Mouse (Mus musculus) testis, postnatal 10 days (tissue): ENCODE measurements around the gene Anxa11.
A peak's percentile ranks its signal among the peaks of the same experiment; 100 is the strongest.
"Not testable (repeated sequence)": the region's sequence is repeated elsewhere in the genome, so short reads cannot be mapped to it uniquely, and the experiment has no call there.

Source experiments
- DNase-seq: peaks from one replicate; pipeline ENCODE4 v3.0.0; 2021; ENCODE audit warnings: low spot score

Anxa11 gene

DNA sequence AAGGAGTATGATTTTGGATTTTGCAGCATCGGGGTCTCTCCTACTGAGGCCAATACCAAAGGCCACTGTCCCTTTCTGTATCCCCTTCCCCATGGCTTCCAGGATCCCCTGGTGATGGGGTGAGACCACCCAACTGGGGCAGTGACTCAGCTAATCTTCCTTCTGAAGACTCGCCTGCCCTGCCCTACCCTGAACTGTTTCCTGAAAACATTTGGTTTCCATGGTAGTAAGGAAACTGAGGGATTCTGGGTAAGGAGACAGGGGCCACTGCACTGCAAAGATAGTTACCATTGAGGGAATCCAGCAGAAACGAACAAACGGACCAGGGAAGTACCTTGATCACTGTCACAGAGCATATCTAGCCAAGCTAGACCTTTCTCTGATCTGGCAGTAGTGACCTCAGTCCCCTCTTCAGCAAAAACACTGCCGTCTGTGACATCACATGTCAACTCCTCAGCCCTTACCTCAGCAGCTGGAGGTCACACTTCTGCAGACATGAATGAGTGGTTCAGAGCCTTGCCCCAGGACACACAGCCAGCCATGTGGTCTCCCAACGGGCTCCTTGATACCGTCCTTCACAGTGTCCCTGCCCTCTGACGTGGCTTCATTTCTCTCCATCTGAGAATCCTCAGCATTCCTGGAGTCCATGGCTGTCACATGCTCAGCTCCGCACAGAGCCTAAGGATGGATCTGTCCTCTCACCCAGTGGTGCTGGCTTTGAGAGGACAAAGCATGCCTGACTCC is 27.4 kb downstream of the Anxa11 start:
- DNase-seq, result no peak

DNA sequence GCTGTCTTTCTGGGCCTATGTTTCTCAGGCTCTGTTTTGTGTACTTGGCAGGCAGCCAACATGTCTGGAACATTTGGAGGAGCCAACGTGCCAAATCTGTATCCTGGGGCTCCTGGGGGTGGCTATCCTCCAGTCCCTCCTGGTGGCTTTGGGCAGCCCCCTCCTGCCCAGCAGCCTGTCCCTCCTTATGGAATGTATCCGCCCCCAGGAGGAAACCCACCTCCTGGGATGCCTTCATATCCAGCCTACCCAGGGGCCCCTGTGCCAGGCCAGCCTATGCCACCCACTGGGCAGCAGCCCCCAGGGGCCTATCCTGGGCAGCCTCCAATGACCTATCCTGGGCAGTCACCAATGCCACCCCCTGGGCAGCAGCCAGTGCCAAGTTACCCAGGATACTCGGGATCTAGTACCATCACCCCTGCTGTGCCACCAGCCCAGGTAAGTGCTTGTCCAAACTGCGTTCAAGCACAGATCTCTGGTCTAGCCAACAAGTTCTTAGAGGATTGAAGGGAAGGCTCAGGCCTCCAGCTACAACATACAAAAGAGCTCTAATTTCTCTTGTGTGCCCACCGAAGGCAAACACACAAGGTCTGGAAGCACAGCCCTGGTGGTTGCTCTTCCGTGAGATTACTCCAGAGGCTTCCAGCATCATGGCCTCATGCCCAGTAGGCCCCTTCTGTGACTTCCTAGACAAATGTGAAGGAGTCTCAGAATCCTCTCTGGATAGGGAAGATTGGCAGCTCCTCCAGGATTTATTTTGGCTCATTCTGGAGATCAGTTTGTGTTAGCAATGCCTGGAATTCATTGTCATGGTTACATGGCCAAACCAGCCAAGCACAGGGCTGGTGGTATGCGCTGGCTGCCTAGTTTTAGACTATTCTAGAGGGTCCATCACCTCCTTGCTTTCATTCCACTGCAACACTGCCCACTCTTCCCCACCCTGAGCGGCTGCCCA is 30.8 kb downstream of the Anxa11 start:
- DNase-seq, result peak; percentile 69

DNA sequence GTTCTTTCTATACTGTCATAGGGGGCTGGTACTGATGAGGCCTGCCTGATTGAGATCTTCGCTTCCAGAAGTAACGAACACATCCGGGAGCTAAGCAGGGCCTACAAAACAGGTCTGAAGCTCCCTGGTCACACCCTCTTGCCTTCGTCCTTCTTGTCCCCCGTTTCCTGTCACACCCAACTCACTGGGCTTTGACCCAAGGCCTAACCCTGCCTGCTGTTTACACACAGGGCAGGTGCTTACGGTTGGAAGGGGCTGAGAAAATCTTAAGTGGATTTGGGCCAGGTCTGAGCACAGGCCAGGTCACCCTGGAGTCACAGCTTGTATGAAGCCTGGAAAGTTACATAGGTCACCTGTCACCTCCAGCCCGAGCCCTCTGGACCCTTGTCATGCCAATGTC is 34.7 kb downstream of the Anxa11 start:
- not testable (repeated sequence) for DNase-seq

DNA sequence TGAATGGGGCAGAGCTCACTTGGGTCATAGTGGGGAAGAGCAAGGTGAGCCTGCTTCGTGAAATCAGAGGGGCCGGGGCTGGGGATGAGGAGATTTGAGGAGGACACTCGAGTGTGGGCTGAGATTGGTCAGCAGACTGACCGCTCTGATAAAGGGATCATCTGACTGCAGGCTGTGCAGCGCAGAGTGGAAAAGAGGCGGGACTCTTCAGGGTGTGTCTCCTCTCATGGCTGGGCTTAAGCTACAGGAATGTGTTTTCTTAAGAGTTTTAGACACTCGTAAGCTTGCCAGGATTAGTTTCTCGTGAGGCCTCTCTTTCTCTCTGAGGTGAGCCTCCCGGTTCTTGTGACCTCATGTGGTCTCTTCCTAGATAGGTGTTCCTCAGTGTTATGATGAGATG is 39.8 kb downstream of the Anxa11 start:
- not testable (repeated sequence) for DNase-seq

DNA sequence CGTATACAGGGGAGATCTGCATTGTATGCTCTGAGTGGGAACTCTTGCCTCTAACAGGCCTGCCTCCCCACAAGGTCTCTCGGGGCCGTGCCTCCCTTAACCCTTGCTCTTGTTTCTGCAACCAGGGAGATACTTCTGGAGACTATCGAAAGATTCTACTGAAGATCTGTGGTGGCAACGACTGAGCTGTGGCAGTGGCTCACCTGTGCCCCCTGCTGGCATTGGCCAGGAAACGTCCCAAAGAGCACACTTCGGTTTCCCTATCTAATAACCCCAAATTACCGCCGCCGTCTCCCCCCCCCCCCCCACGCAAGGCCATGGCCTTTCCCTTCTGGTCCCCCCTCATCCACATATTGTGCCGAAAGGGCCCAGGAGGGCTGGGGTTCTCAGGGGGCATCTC is 43.9 kb downstream of the Anxa11 start:
- DNase-seq, result not testable (repeated sequence)

DNA sequence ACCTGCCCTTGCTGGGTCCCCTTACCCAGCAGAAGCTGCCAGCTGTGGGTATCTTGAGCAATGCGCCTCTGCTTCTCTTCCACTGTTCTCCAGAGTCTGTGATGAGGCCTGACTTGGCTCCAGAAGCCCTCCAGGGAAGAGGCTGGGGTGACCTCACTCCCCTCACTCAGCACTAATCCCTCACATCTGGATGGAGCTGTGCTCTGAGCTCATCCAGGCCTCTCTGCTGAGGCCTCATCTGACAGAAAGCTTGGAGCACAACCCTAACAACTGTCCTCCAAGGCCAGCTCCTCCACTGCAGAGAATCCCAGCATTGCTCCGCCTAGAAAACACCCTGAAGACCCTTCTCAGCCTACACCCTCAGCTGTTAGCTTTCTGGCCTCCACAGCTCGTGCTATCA is 52.6 kb downstream of the Anxa11 start:
- not testable (repeated sequence) for DNase-seq

DNA sequence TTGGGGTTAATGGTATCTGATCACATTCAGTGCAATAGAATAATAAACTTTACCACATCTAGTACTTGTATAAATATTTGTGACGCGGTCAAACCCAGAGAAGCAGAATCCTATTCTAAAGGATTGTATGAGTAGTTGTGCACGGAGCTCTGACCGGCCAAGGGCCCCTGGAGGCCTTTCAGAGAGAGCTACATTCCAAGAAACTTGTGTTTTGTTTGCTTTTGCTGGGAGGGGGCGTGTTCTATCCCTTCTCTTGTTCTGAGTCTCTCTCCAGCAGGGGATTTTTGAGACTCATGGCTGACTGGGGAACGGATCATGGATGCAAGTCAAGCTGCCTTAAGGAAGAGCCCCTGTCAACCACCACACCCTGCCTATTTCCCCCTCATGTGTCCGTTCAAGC is 53.7 kb downstream of the Anxa11 start:
- DNase-seq, result not testable (repeated sequence)

DNA sequence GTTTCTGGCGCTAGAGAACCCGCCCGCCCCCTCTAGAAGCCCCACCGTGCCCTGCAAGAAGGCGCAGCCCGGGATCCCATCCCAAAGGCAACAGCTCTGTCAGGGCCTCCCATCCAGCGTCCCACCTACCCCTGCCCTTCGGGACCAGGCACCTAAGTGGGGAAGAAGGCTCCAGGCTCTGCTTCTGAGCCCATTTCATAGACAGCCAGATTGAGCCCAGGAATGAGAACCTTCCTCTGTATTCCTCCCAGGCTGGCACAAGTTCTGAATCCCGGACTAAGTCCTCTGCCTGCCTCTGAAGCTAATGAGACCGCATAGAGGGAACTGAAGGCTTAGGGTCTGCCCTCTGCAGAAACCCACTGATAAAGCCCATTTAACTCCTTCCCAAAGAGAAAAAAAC is 61.0 kb downstream of the Anxa11 start, which contains the start of gene Plac9a:
Gene Plac9a, minus strand, starts transcription at position 101 of the 400 bp plus-strand sequence.
- not testable (repeated sequence) for DNase-seq

DNA sequence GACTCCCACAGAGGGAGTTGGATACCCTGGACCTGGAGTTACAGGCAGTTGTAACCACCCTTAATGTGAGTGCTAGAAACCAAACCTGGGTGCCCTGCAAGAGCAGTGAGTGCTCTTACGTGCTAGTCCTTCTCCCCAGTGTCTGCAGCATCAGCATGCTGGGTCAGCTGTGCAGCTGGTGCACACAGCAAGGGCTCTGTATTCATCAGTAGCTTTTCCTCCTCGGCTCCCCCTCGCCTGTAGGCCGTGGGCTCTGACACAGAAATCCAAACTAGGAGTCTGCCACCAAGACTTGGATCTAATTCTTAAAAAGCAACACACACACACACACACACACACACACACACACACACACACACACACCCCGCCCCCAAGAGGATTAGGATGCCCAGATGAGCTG is 63.3 kb downstream of the Anxa11 start:
- peak; percentile 0 for DNase-seq

DNA sequence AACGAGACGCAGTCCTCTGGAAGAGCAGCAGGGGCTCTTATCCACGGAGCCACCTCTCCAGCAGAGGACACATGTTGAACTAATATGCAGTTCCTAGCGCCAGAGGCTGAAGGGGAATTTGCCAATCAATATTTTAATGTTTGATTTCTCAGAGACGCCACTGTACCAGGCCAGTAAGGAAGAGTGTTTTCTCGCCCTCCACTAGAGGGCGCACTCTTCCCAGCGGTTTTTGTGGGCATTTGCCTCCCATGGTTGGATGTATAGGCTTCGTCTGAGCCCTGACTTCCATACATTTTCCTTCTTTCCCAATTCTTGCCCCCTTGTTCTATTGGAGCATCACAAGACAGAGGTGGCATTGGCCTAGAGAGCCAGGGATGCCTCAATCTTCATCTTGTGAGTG is 65.3 kb downstream of the Anxa11 start:
- not testable (repeated sequence) for DNase-seq

DNA sequence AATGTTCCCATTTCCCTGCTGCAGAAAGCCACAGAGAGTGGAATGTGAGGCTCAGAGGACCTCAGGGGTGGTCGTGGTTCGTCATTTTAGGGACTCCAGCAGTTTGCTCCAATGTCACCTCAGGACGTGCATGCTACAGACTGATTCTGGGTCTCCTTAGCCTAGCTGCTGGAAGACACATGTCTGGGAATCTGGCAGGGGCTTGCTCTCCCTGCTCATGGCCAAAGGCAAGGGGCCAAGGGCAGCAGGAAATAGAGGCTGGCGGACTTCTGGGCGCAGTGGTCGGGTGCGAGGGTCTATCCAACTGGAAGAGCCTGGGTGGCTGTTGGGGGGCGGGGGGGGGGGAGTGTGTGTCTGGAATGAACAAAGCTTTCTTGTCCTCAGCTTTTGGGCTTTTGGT is 67.0 kb downstream of the Anxa11 start:
- DNase-seq, result not testable (repeated sequence)

DNA sequence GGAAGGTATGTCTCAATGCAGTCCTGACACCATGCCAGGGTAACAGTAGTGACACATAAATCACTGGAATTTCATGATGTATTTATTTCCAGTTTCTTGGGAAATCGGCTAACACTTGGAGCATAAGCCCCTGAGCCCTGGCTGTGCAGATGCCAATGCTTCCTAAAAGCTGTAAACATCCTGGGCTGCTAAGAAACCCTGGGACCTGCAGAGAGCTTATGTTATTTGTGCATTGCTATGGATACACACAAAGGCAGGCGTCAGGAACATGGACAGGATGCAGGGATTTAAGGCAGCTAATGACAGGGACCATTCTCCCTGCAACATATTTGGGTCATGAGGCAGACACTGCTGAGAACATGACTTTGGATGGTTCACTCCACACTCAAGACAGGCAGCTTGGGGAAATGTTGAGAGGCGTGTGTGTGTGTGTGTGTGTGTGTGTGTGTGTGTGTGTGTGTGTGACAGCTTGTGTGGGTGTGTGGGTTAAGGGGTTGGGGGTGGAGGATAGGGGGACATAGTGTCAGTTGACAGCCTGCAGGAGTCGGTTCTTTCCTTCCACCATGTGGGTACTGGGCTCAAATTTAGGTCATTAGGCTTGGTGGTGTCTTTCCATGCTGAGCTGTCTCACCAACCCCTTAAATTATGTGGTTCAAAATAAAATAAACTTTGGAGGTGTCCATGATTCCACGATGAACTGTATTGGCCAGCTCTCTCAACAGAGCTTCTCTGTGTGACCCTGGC is 76.6 kb downstream of the Anxa11 start:
- not testable (repeated sequence) for DNase-seq

DNA sequence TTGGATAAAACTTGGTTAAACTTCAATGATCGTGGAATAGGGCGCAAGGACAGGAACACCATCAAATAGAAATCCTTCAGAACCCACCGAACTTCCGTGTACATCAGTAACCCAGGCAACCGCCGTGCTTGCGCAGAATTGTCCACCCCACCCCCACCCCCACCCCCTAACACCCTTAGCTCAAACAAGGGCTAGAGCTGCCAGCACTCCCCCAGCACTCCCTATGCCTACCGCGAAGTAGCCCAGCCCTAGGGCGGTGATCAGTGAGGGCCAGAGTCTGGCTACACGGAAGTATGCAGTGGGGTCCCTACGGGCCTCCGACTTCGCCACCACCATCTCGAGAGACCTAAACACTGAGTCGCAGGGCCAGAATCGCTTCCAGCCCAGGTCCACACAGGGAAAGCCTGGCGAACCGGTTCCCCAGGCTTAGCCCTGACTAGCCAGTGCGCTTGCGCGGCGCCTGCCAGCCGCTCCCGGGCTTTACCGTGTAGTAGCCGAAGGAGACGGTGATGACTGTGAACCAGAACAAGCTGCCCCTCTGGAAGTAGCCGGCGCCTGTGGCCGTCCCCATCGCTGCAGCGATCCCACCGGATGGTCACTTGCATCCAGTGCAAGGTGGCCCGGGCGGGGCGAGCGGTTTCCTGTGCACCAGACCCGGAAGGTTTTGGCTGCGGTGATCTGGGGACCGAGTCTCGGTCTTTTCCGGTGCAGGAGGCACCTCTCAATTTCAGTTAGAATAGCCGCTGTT is 85.0 kb downstream of the Anxa11 start:
- not testable (repeated sequence) for DNase-seq

DNA sequence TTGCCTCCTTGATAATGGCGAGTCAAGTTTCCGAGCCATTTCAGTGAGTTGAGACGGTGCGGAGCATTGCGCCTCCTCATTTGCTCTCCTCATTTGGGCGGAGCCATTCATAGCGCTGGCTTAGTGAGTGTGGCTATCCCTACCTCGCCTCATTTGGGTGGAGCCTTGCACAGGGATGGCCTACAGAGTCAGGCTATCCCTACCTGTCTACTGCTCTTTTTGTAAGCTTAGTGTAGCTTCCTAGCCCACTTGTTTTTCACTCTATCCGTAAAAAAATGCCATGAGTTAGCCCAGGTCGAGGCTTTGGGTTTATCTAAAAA is 85.6 kb downstream of the Anxa11 start, which contains the start of gene Tmem254a:
Gene Tmem254a, minus strand, starts transcription at position 111 of the 320 bp plus-strand sequence.
- not testable (repeated sequence) for DNase-seq
